Mouse (Mus musculus) kidney, postnatal 0 days (tissue): ENCODE measurements around the gene Gm853. TPM values are rescaled to one million over a fixed set of nuclear protein-coding genes. Genes with fewer than 3 reads are reported as not detected.

Source experiments
- ATAC-seq: fragments of 200-750 bp; cut with Nextera tagmentation; replicated peaks from 2 replicates; pipeline ENCODE4 v1.8.0; 2017; ENCODE audit warnings: low read depth, moderate number of reproducible peaks, moderate TSS enrichment, moderate library complexity; ENCODE audit not compliant: low FRiP score
- DNase-seq: peaks from one replicate; pipeline ENCODE4 v3.0.0-alpha.2; 2016; ENCODE audit warnings: low spot score
- H3K27ac ChIP-seq: fragments of 300-500 bp; sonication (generic); 2 replicates; pipeline ENCODE4 v1.5.1; 2014; ENCODE audit warnings: mild to moderate bottlenecking
- H3K27me3 ChIP-seq: fragments of 300-500 bp; sonication (generic); 2 replicates; pipeline ENCODE4 v1.6.1; 2014; ENCODE audit warnings: low read length, mixed read lengths; ENCODE audit not compliant: insufficient read depth
- H3K36me3 ChIP-seq: fragments of 300-500 bp; sonication (generic); 2 replicates; pipeline ENCODE4 v1.6.1; 2014; ENCODE audit warnings: low read length, mixed read lengths; ENCODE audit not compliant: insufficient read depth
- H3K4me1 ChIP-seq: fragments of 300-500 bp; sonication (generic); replicated peaks from 2 replicates; pipeline ENCODE4 v1.6.1; 2014; ENCODE audit warnings: antibody characterized with exemption, low read length, mixed read lengths; ENCODE audit not compliant: insufficient read depth
- H3K4me2 ChIP-seq: fragments of 300-500 bp; sonication (generic); 2 replicates; pipeline ENCODE4 v1.6.1; 2014; ENCODE audit warnings: mild to moderate bottlenecking, low read length, moderate library complexity, mixed read lengths
- H3K4me3 ChIP-seq: fragments of 300-500 bp; sonication (generic); replicated peaks from 2 replicates; pipeline ENCODE4 v1.5.1; 2014; ENCODE audit warnings: low read depth, low read length
- H3K9ac ChIP-seq: fragments of 300-500 bp; sonication (generic); 2 replicates; pipeline ENCODE4 v1.6.1; 2014; ENCODE audit warnings: low read depth, low read length
- H3K9me3 ChIP-seq: fragments of 300-500 bp; sonication (generic); replicated peaks from 2 replicates; pipeline ENCODE4 v1.6.1; 2016; ENCODE audit warnings: low read length, inconsistent platforms, mixed read lengths
- CTCF ChIP-seq: IDR thresholded peaks from 2 replicates; pipeline ENCODE4 v1.5.1; 2016; ENCODE audit warnings: antibody characterized with exemption, low read depth, mild to moderate bottlenecking, moderate library complexity
- WGBS: fragments of 180-500 bp; shearing (Covaris S2); extraction: QIAGEN DNeasy Blood & Tissue Kit; methylation state at CpG from one replicate; pipeline ENCODE4 v1.1.7; 2014; 5-methylcytosine and 5-hydroxymethylcytosine counted together
- polyA plus RNA-seq: library from polyadenylated mRNA; unstranded; fragments of >200 nt; fragmentation: Nextera tagmentation; extraction: Ambion mirVana; gene quantifications from 2 replicates; pipeline ENCODE4 v1.2.1, GENCODE M21; 2015

The Gm853 gene
- polyA plus RNA-seq, 1 experiment from 2014 or later: 14.3 TPM

- no peak overlapping the region for H3K4me3 ChIP-seq
- H3K4me2 ChIP-seq: no peak overlapping the region
- no peak for ATAC-seq
- no peak for DNase-seq
- H3K36me3 ChIP-seq: peaks cover 3% of the 10 kb centered on the region; the same call in 1 of the 2 replicates
- no peaks in the 10 kb centered on the region for H3K27me3 ChIP-seq
- no peak for TF ChIP-seq CTCF
- no peaks in the 10 kb centered on the region for H3K9me3 ChIP-seq
- 63% methylated on average over 16 of the region's 16 CpGs for WGBS
- no peak overlapping the region for H3K9ac ChIP-seq
- H3K4me1 ChIP-seq: peaks cover 62% of the 10 kb centered on the region
- peak overlapping the region; percentile 33; the same call in 1 of the 2 replicates for H3K27ac ChIP-seq
Observed at GRCm38 (mm10) chr4:130169411-130169971, 52.7 kb downstream of the Gm853 start.

DNA sequence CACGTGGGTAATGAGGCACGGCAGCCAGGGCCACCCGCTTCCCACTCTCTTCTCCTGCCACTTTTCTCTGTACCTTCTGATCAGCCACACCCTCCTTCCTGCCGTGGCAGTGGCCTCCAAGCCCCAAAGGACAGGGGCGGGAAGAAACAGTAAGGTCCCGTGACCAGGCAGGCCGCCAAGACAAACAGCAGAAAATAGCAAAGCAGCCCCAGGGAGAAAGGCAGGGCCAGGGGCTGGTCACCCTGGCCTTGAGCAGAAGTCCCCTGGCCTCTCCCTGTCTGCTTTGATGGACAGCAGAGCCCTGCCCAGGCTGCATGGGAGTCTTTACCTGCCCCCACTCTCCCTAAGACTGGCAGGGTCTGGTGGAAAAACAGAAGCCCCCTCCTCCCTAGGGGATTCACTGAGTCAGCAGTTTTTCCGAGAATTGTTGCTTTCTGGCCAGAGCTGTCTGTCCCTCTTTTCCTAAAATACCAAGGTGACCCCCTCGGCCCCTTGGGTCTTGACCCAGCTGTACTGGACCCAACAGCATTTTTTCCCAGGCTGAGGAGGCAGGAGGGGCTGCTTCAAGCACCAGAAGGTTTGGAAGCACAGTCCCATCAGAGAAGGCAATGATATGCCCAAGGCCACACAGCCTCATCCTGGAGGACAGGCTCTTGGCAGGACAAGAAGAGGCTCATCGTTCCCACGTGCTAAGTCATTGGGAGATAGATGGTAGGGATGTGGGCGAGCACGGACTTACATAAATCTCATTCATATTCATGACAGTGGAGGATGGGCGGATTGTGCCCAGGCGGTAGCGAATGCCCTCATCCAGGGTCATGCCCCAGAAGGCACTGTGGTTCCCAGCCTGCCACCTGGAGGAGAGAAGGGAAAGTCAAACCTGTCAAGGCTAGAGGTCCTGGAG, 53.7 kb downstream of the Gm853 start:
- Histone ChIP-seq H3K4me2 (peak overlapping the region; percentile 41), H3K27me3 (no peaks in the 10 kb centered on the region), H3K9ac (0 out of 2 replicates have a peak overlapping the region, but pooled peaks have one; percentile 27), H3K27ac (peak overlapping the region; percentile 76), H3K4me3 (no peak overlapping the region), H3K36me3 (peaks cover 3% of the 10 kb centered on the region; the same call in 1 of the 2 replicates), H3K9me3 (no peaks in the 10 kb centered on the region), H3K4me1 (peaks cover 61% of the 10 kb centered on the region)
- 25% methylated on average over 16 of the region's 16 CpGs for WGBS
- TF ChIP-seq CTCF: peak; percentile 57
- ATAC-seq: peak; percentile 33
- peak; percentile 85 for DNase-seq

GRCm38 (mm10) chr4:130167814-130168213, 54.4 kb downstream of the Gm853 start:
- Histone ChIP-seq H3K4me2 (peak overlapping the region; percentile 41), H3K36me3 (peaks cover 3% of the 10 kb centered on the region; the same call in 1 of the 2 replicates), H3K4me1 (peaks cover 60% of the 10 kb centered on the region), H3K9ac (0 out of 2 replicates have a peak overlapping the region, but pooled peaks have one; percentile 18), H3K9me3 (no peaks in the 10 kb centered on the region), H3K27ac (peak overlapping the region; percentile 76), H3K27me3 (no peaks in the 10 kb centered on the region), H3K4me3 (no peak overlapping the region)
- TF ChIP-seq CTCF: no peak
- 17% methylated on average over 9 of the region's 9 CpGs for WGBS
- ATAC-seq: no peak
- no peak for DNase-seq

- ATAC-seq (no peak), DNase-seq (no peak)
- 62% methylated on average over 22 of the region's 22 CpGs for WGBS
- Histone ChIP-seq H3K9me3 (no peaks in the 10 kb centered on the region), H3K4me2 (0 out of 2 replicates have a peak overlapping the region, but pooled peaks have one; percentile 41), H3K36me3 (peaks cover 3% of the 10 kb centered on the region; the same call in 1 of the 2 replicates), H3K27me3 (no peaks in the 10 kb centered on the region), H3K9ac (no peak overlapping the region), H3K4me1 (peaks cover 55% of the 10 kb centered on the region), H3K4me3 (no peak overlapping the region), H3K27ac (peak overlapping the region; percentile 57; the same call in 1 of the 2 replicates)
- no peak for TF ChIP-seq CTCF
Observed at GRCm38 (mm10) chr4:130167321-130167720, 54.9 kb downstream of the Gm853 start.

- H3K9me3 ChIP-seq: no peaks in the 10 kb centered on the region
- WGBS: 67% methylated on average over 8 of the region's 8 CpGs
- no peak overlapping the region for H3K4me2 ChIP-seq
- no peak overlapping the region for H3K27ac ChIP-seq
- H3K9ac ChIP-seq: no peak overlapping the region
- peaks cover 3% of the 10 kb centered on the region; the same call in 1 of the 2 replicates for H3K36me3 ChIP-seq
- TF ChIP-seq CTCF: no peak
- DNase-seq (no peak), ATAC-seq (no peak)
- no peaks in the 10 kb centered on the region for H3K27me3 ChIP-seq
- H3K4me1 ChIP-seq: peaks cover 49% of the 10 kb centered on the region
- H3K4me3 ChIP-seq: no peak overlapping the region
Observed at GRCm38 (mm10) chr4:130166592-130166991, 55.6 kb downstream of the Gm853 start.

- Histone ChIP-seq H3K27ac (no peak overlapping the region), H3K4me3 (no peak overlapping the region), H3K9me3 (no peaks in the 10 kb centered on the region), H3K27me3 (no peaks in the 10 kb centered on the region), H3K4me1 (peaks cover 43% of the 10 kb centered on the region), H3K36me3 (peaks cover 3% of the 10 kb centered on the region; the same call in 1 of the 2 replicates), H3K4me2 (no peak overlapping the region), H3K9ac (no peak overlapping the region)
- TF ChIP-seq CTCF: no peak
- ATAC-seq (no peak), DNase-seq (no peak)
- 75% methylated on average over 18 of the region's 18 CpGs for WGBS
Observed at GRCm38 (mm10) chr4:130166061-130166460, 56.1 kb downstream of the Gm853 start.
